Mouse (Mus musculus) cerebellum, postnatal 4 days (tissue): Measurements from ENCODE around the gene Cacna1c.

Experiments used
- DNase-seq, 2 experiments: peaks; one replicate each; pipeline ENCODE4 v3.0.0; 2022; ENCODE audit warnings: low spot score in 2 of 2, mixed read lengths in 1 of 2

Gene Cacna1c

DNA sequence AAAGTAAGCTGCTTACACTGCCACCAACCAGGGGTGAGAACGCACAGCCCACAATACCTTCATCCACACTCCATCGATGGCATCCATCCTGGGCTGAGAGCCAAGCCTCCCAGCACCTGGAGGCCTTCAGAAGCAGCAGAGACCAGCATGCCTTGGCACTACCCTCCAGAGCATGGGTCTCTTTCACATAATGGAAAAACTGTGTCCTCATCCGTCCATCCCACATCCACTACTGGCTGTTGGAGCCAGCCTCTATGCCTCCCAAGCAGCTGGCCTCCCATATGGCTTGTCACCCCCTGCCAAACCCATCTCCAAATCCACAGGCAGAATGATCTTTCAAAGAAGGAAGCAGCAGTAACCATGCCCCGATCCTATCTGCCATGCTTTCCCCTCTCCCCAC, 229.3 kb downstream of the Cacna1c start:
- peak in 1 of 2 experiments; percentile 57 for DNase-seq

GRCm38 (mm10) chr6:118965577-118965976, 230.6 kb downstream of the Cacna1c start:
- DNase-seq, result no peak

- no peak for DNase-seq
These were observed 232.4 kb downstream of the Cacna1c start for GRCm38 (mm10) chr6:118963806-118964205.

GRCm38 (mm10) chr6:118963283-118963682, 232.9 kb downstream of the Cacna1c start:
- no peak for DNase-seq

DNA sequence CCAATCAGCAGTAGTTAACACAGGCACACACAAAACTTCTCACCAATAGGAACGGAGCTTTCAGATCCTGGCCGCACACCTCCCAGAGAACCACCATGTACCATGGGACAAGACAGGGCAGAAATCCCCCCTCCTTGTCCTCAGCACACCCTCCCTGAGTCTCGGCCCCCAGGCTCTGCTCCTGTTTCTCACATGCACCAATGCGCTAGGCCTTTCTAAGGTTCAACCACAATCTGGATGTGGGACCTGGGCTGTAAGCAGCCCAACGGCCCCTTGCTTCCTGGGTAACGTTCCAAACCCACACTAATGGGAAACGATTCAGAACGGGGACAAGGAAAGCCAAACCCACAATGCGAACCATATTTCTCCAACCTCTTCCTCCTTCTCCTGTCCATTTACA, 237.7 kb downstream of the Cacna1c start:
- no peak for DNase-seq

DNA sequence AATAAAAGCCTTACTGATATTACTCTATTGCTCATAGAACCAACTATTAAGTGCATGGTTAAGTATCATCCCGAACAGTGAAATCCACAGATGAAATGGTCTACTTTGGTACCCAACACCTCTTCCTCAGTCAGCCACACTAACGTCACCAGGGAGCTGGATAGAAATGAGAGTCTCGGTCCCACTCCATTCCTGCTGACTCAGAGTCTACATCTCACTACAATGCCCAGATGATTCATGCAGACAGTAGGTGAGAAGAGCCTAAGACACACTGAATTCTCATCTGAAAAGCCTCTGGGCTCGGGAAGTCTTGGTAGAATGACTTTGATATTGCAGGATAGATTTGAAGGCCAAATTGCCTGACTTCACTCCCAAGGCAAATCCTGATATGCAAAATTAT, 240.0 kb downstream of the Cacna1c start:
- DNase-seq, result no peak

DNA sequence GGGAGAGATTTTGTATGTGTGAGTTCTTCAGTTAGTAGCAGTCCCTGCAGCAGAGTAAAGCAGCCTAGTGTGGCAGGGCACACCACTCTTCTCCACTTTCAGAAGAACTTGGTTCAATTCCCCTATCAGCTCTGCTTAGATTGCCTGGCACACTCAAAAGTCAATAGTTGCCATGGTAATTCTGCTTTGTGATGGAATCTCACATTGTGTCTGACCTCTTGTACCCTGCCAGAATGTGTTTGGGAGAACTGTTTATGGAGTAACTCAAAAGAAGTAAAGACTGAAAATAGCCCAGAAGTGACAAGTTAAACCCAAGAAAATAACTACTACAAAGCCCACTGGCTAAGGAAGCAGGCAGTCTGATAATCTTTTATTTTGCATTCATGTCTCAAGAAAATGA, 240.4 kb downstream of the Cacna1c start:
- DNase-seq, result no peak

- DNase-seq, result no peak
These were observed 241.1 kb downstream of the Cacna1c start for GRCm38 (mm10) chr6:118954988-118955554.

- DNase-seq, result no peak
These were observed 243.8 kb downstream of the Cacna1c start for GRCm38 (mm10) chr6:118952377-118952776.

GRCm38 (mm10) chr6:118950190-118950589, 246.0 kb downstream of the Cacna1c start:
- DNase-seq, result no peak

DNA sequence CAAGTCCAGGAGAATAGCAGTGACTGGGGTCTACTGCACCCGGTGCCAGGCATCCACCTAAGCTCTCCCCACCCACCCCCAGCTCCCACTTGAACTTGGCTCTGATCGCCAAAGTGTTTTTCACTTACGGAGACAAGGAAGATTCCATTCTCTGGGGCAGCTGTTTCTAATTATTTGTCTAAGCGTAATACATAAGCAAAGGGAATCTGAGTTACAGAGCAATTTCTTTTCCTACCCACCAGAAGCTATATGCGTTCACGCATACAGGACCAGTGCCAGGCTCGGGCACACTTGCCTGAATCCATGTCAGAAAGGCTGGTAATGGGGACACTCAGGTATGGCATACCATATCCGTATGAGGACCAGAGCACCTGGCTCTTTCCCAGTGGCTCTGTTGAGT, 248.9 kb downstream of the Cacna1c start:
- no peak for DNase-seq

DNA sequence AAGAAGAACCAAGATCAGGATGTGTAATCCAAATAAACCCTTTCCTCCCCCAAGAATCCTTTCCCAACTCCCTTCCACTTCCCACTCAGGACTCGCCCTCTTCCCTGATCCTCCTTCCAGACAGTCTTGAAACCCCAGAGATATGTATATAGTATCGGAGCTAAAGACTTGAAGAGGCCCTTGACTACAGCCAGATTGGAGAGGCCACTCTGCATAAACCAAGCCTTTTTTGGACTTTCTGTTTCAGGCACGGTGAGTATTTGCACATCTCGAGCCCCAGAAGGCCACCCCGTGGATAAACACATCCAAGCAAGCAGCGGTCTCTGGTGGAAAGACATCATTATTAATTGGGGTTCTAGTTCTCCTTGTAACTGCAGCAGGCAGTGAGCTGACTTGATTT, 249.6 kb downstream of the Cacna1c start:
- DNase-seq, result no peak

DNA sequence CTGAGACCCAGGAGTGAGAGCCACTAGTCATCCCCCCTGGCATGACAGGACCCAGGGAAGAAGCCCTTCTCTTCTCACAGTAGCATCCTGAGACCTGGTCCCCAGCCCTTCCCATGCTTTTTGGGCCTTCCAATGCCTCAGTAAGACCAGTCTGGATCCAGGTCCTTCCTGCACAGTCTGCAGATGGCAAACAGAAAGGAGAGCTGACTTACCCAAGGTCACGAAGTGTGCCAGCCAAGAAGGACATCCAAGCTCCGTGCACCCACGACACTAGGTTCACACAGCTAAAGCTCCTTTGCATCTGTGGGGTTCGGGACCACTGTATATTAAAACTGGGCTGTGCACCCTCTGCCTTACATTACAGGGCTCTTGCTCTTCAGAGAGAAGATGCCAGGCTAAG, 252.1 kb downstream of the Cacna1c start:
- DNase-seq, result no peak

- DNase-seq, result no peak
These were observed 254.4 kb downstream of the Cacna1c start for GRCm38 (mm10) chr6:118941816-118942215.

DNA sequence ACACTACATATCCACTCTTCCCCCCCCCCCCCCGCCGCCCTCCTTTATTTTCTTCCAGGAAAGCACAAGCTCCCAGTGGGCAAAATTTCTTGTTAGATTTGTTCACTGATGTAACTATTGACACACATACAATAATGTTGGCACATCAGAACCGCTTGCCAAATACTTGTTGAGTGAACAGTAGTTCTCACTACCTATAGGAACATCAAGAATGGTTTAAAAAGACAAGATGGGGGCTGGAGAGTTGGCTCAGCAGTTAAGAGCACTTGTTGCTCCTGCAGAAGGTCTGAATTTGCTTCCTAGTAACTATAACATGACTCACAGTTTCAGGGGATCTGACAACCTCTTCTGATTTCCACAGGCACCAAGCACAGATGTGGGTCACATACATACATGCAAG, 255.2 kb downstream of the Cacna1c start:
- DNase-seq, result no peak

- DNase-seq, result no peak
These were observed 256.6 kb downstream of the Cacna1c start for GRCm38 (mm10) chr6:118939626-118940025.

GRCm38 (mm10) chr6:118938386-118939096, 257.7 kb downstream of the Cacna1c start:
- peak in 1 of 2 experiments; percentile 17 for DNase-seq

DNA sequence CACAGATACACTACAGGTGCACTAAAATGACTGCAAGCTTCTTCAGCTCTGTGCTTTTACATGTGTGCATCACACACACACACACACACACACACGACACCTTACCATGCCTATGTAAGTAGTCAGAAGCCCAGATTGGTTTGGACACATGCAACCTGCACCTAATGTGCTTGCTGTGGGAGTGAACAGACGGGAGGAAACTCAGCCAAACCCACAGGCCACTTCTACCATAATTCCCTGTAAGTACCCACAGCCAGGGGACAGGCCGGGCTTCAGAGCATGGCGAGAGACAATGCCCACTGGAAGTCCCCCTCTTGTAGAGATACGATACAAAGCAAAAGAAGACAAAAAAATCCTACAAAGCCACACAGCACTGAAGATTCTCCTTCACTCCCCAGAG, 258.7 kb downstream of the Cacna1c start:
- DNase-seq, result peak in 1 of 2 experiments; percentile 16

DNA sequence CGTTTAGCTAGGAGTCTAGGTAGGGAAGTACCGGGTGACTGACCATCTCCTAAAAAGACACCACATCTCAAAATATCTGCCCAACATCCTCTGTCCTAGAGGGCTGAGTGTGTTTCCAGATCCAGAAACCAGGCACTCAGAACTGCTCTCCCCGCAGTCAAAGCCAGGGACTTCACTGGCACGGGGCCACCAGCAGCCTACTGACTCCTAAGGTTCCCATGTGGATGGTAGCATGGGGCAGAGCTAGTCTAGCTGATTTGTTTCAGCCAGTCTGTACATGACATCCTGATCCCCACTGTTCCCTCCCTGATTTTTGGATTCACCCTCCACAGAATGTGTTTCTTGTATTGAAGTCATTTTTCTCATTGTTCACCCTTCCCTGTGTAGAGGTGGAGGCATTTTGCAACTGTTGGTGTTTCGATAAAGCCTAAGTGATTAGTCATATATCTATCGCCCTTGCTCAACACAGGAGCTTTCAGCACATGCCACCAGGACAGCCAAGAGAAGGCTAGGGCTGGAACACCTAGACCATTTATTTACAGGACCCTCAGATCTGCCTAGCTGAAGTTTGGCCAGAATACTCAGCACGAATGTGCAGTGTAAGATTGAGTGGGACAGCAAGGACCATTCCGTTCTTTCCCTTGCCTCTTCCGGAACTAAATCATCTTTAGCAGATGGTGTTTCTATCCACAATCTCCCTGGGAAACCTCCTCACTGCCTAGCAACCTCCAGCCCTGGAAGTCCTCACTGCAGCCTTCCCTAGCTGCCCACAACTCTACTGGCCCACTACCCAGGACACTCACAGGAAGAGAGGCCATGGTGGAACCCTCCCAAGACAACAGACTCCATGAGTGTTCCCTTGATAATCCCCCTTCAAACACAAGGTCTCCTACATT, 260.4 kb downstream of the Cacna1c start:
- peak in 1 of 2 experiments; percentile 24 for DNase-seq

GRCm38 (mm10) chr6:118934243-118934902, 261.8 kb downstream of the Cacna1c start:
- no peak for DNase-seq

DNA sequence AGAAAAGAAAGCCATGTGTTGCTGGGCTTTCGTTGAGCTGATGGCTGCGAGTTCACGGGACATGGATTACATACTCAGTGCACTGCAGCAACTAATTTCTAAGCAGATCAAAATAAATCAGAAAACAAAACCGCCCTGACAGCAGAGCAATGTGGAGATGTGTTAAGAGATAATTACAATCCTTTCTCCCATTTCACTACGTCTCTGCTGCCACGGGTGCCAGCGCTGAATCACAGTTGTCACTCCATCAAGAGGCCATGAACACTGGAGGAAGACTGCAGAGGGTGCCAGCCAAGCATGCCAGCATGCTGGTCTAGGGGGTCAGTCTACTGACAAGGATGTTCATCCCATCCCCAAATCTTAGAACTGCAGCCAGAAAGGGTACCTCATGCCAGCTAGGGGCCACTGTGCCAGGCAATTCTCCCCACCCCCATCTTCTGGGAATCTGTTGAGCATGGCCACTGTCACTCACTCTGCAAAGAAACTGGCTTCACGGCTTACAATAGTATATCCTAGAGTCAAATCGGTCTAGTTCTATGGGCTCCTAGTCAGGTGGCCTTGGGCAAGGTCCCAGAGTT, 263.1 kb downstream of the Cacna1c start:
- peak in 1 of 2 experiments; percentile 16 for DNase-seq
